Mouse (Mus musculus) stomach, embryonic 14.5 days (tissue): ENCODE results near the gene Rap1gap2. TPM values are rescaled to one million over a fixed set of nuclear protein-coding genes. Genes with fewer than 3 reads are reported as not detected.

ENCODE experiments used
- ATAC-seq: fragments of 200-750 bp; cut with Nextera tagmentation; 2 replicates; pipeline ENCODE4 v1.8.0; 2017; ENCODE audit warnings: low read depth, moderate TSS enrichment; ENCODE audit not compliant: insufficient number of reproducible peaks, insufficient read depth, low FRiP score
- H3K27ac ChIP-seq: fragments of 300-500 bp; sonication (generic); 2 replicates; pipeline ENCODE4 v1.5.1; 2014; ENCODE audit warnings: mild to moderate bottlenecking, low read length, moderate library complexity, mixed read lengths
- H3K27me3 ChIP-seq: fragments of 300-500 bp; sonication (generic); 2 replicates; pipeline ENCODE4 v1.6.1; 2014; ENCODE audit warnings: low read length, control low read depth, mixed read lengths; ENCODE audit not compliant: control insufficient read depth, insufficient read depth
- H3K36me3 ChIP-seq: fragments of 300-500 bp; sonication (generic); 2 replicates; pipeline ENCODE4 v1.6.1; 2014; ENCODE audit warnings: mild to moderate bottlenecking, control low read depth, low read length, moderate library complexity, mixed read lengths; ENCODE audit not compliant: control insufficient read depth, insufficient read depth
- H3K4me1 ChIP-seq: fragments of 300-500 bp; sonication (generic); 2 replicates; pipeline ENCODE4 v1.6.1; 2014; ENCODE audit warnings: low read length, control low read depth, mixed read lengths; ENCODE audit not compliant: control insufficient read depth, insufficient read depth
- H3K4me2 ChIP-seq: fragments of 300-500 bp; sonication (generic); replicated peaks from 2 replicates; pipeline ENCODE4 v1.6.1; 2014; ENCODE audit warnings: low read depth, low read length, control low read depth
- H3K4me3 ChIP-seq: fragments of 300-500 bp; sonication (generic); 2 replicates; pipeline ENCODE4 v1.5.1; 2014; ENCODE audit warnings: low read depth, low read length, control low read depth
- H3K9ac ChIP-seq: fragments of 300-500 bp; sonication (generic); replicated peaks from 2 replicates; pipeline ENCODE4 v1.6.1; 2014; ENCODE audit warnings: low read depth, mild to moderate bottlenecking, control low read depth, low read length, moderate library complexity, mixed read lengths
- H3K9me3 ChIP-seq: fragments of 300-500 bp; sonication (generic); 2 replicates; pipeline ENCODE4 v1.6.1; 2016; ENCODE audit warnings: low read depth, low read length, control low read depth; ENCODE audit not compliant: control insufficient read depth
- WGBS: fragments of 180-500 bp; shearing (Covaris S2); extraction: QIAGEN DNeasy Blood & Tissue Kit; methylation state at CpG from one replicate; pipeline ENCODE4 v1.1.7; 2014; 5-methylcytosine and 5-hydroxymethylcytosine counted together
- polyA plus RNA-seq: library from polyadenylated mRNA; unstranded; fragments of >200 nt; fragmentation: Nextera tagmentation; extraction: Ambion mirVana; gene quantifications from 2 replicates; pipeline ENCODE4 v1.2.1, GENCODE M21; 2014

Gene Rap1gap2
- polyA plus RNA-seq, 1 experiment from 2014 or later: 5.6 TPM

- H3K27me3 ChIP-seq: no peaks in the 10 kb centered on the region
- H3K9ac ChIP-seq: no peak overlapping the region
- no peak for ATAC-seq
- H3K4me2 ChIP-seq: no peak overlapping the region
- H3K27ac ChIP-seq: no peak overlapping the region
- 67% methylated on average over 4 of the region's 4 CpGs for WGBS
- no peak overlapping the region for H3K4me3 ChIP-seq
- H3K36me3 ChIP-seq: no peaks in the 10 kb centered on the region
- no peaks in the 10 kb centered on the region for H3K9me3 ChIP-seq
- 0 out of 2 replicates have a peak, but pooled peaks cover 3% of the 10 kb centered on the region for H3K4me1 ChIP-seq
Measured at GRCm38 (mm10) chr11:74574768-74575434, 35.8 kb downstream of the Rap1gap2 start.

GRCm38 (mm10) chr11:74572459-74573061, 38.2 kb downstream of the Rap1gap2 start:
- peak; percentile 66; the same call in 1 of the 2 replicates for ATAC-seq
- Histone ChIP-seq H3K36me3 (no peaks in the 10 kb centered on the region), H3K4me2 (no peak overlapping the region), H3K4me3 (no peak overlapping the region), H3K9ac (no peak overlapping the region), H3K4me1 (0 out of 2 replicates have a peak, but pooled peaks cover 3% of the 10 kb centered on the region), H3K27ac (no peak overlapping the region), H3K9me3 (no peaks in the 10 kb centered on the region), H3K27me3 (no peaks in the 10 kb centered on the region)
- 72% methylated on average over 6 of the region's 6 CpGs for WGBS

- Histone ChIP-seq H3K36me3 (no peaks in the 10 kb centered on the region), H3K4me1 (0 out of 2 replicates have a peak, but pooled peaks cover 3% of the 10 kb centered on the region), H3K4me2 (no peak overlapping the region), H3K27me3 (no peaks in the 10 kb centered on the region), H3K9me3 (no peaks in the 10 kb centered on the region), H3K27ac (no peak overlapping the region), H3K4me3 (no peak overlapping the region), H3K9ac (no peak overlapping the region)
- ATAC-seq: no peak
- WGBS: 70% methylated on average over 6 of the region's 6 CpGs
Measured at GRCm38 (mm10) chr11:74569735-74570134, 41.0 kb downstream of the Rap1gap2 start.

- WGBS: 84% methylated on average over 5 of the region's 5 CpGs
- Histone ChIP-seq H3K9me3 (no peaks in the 10 kb centered on the region), H3K4me1 (0 out of 2 replicates have a peak, but pooled peaks cover 3% of the 10 kb centered on the region), H3K4me3 (no peak overlapping the region), H3K9ac (no peak overlapping the region), H3K27me3 (no peaks in the 10 kb centered on the region), H3K27ac (no peak overlapping the region), H3K36me3 (no peaks in the 10 kb centered on the region), H3K4me2 (no peak overlapping the region)
- no peak for ATAC-seq
Measured at GRCm38 (mm10) chr11:74568463-74568862, 42.3 kb downstream of the Rap1gap2 start.

- WGBS: 74% methylated on average over 3 of the region's 3 CpGs
- no peak overlapping the region for H3K27ac ChIP-seq
- ATAC-seq: no peak
- H3K4me1 ChIP-seq: 0 out of 2 replicates have a peak, but pooled peaks cover 3% of the 10 kb centered on the region
- no peaks in the 10 kb centered on the region for H3K27me3 ChIP-seq
- no peak overlapping the region for H3K4me2 ChIP-seq
- H3K9me3 ChIP-seq: no peaks in the 10 kb centered on the region
- no peaks in the 10 kb centered on the region for H3K36me3 ChIP-seq
- H3K4me3 ChIP-seq: no peak overlapping the region
- no peak overlapping the region for H3K9ac ChIP-seq
Measured at GRCm38 (mm10) chr11:74568004-74568403, 42.7 kb downstream of the Rap1gap2 start.

GRCm38 (mm10) chr11:74566326-74566874, 44.3 kb downstream of the Rap1gap2 start:
- Histone ChIP-seq H3K27me3 (no peaks in the 10 kb centered on the region), H3K36me3 (no peaks in the 10 kb centered on the region), H3K9ac (no peak overlapping the region), H3K4me1 (no peaks in the 10 kb centered on the region), H3K9me3 (no peaks in the 10 kb centered on the region), H3K4me2 (no peak overlapping the region), H3K4me3 (no peak overlapping the region), H3K27ac (no peak overlapping the region)
- WGBS: 88% methylated on average over 4 of the region's 4 CpGs
- ATAC-seq: no peak

- Histone ChIP-seq H3K4me3 (no peak overlapping the region), H3K9me3 (no peaks in the 10 kb centered on the region), H3K4me1 (no peaks in the 10 kb centered on the region), H3K27ac (no peak overlapping the region), H3K36me3 (no peaks in the 10 kb centered on the region), H3K27me3 (no peaks in the 10 kb centered on the region), H3K4me2 (no peak overlapping the region), H3K9ac (no peak overlapping the region)
- 89% methylated on average over 4 of the region's 4 CpGs for WGBS
- ATAC-seq: no peak
Measured at GRCm38 (mm10) chr11:74561392-74561791, 49.3 kb downstream of the Rap1gap2 start.

- 86% methylated on average over 9 of the region's 9 CpGs for WGBS
- no peak overlapping the region for H3K4me3 ChIP-seq
- no peak for ATAC-seq
Measured at GRCm38 (mm10) chr11:74560600-74561227, 50.0 kb downstream of the Rap1gap2 start.

More at GRCm38 (mm10) chr11:74560600-74561227, 50.0 kb downstream of the Rap1gap2 start:
- Histone ChIP-seq H3K9me3 (no peaks in the 10 kb centered on the region), H3K27ac (no peak overlapping the region), H3K27me3 (no peaks in the 10 kb centered on the region), H3K4me2 (no peak overlapping the region), H3K4me1 (peaks cover 5% of the 10 kb centered on the region; the same call in 1 of the 2 replicates), H3K9ac (no peak overlapping the region), H3K36me3 (no peaks in the 10 kb centered on the region)
